ENCODE assay signal across 22 mouse cellular contexts in genomic region chr13:71068757-71069201, GRCm38 (mm10).
DNase-seq lines count a peak whose midpoint lies in the region; ATAC-seq and TF ChIP-seq lines count a peak whose summit lies in the region.
"Had no signal": no experiment of that assay in that cellular context is flagged by ENCODE, and none has a peak within 500 bp of the region (broad histone marks: within the 10 kb centered on the region; RNA-seq: fewer than 3 reads in every experiment).

No protein-coding gene starts in this region.

- TF ChIP-seq CTCF in brain, embryonic 14.5 days (IDR thresholded peaks at IDR 0.05; ENCODE audit: borderline replicate concordance, extremely low read depth, insufficient read depth, insufficient read length): no peak

- H3K4me1 ChIP-seq in embryonic facial prominence, embryonic 12.5 days: peaks cover 20% of the 10 kb centered on the region
- H3K4me1 ChIP-seq in hindbrain, embryonic 15.5 days (replicated peaks): peaks cover 10% of the 10 kb centered on the region
- peaks cover 27% of the 10 kb centered on the region for H3K4me1 ChIP-seq in midbrain, embryonic 14.5 days (ENCODE audit: control insufficient read depth, insufficient read depth, low read length)
- H3K4me1 ChIP-seq: limb, embryonic 15.5 days had no signal

- WGBS in embryonic facial prominence, embryonic 12.5 days: 24% methylated on average over 11 of the region's 11 CpGs
- 37% methylated on average over 11 of the region's 11 CpGs for WGBS in hindbrain, embryonic 15.5 days
- 24% methylated on average over 11 of the region's 11 CpGs for WGBS in midbrain, embryonic 14.5 days

- peak; percentile 65 for DNase-seq in brain, embryonic 14.5 days (ENCODE audit: low read depth)
- peak; percentile 50 for DNase-seq in midbrain, embryonic 14.5 days
- no peak for DNase-seq in heart, postnatal 14 days
- DNase-seq in urinary bladder, postnatal 14 days (ENCODE audit: low spot score): no peak
- DNase-seq in heart, adult 11 months: no peak
- no peak for DNase-seq in left cerebral cortex, postnatal 14 days (ENCODE audit: low spot score in 2 of 2)
- DNase-seq: cerebellum, adult 9-10 months; gastrocnemius, postnatal 36 days; heart, postnatal 36 days; kidney, postnatal 10 days; liver, postnatal 0 days; lung, postnatal 14 days; right cerebral cortex, postnatal 25 days; thymus, postnatal 4 days had no signal

- H3K9ac ChIP-seq in embryonic facial prominence, embryonic 12.5 days: no peak overlapping the region
- H3K9ac ChIP-seq in hindbrain, embryonic 15.5 days: no peak overlapping the region
- peak overlapping the region; percentile 20; the same call in 1 of the 2 replicates for H3K9ac ChIP-seq in midbrain, embryonic 14.5 days (replicated peaks; ENCODE audit: low read length)
- H3K9ac ChIP-seq: limb, embryonic 15.5 days; liver, postnatal 0 days had no signal

- peak; percentile 85 for ATAC-seq in embryonic facial prominence, embryonic 12.5 days (ENCODE audit: insufficient number of reproducible peaks, insufficient read depth, low FRiP score, low TSS enrichment)
- no peak for ATAC-seq in hindbrain, embryonic 15.5 days (ENCODE audit: low FRiP score, low read depth)
- ATAC-seq in midbrain, embryonic 14.5 days (ENCODE audit: low FRiP score, low TSS enrichment): no peak; the same call in 1 of the 2 replicates
- ATAC-seq: intestine, embryonic 16.5 days; liver, postnatal 0 days had no signal

- intact Hi-C loops in heart, postnatal 14 days (cut with DNase I): no loop called here
- intact Hi-C loops in left cerebral cortex, postnatal 14 days (cut with DNase I): no loop called here

- H3K4me3 ChIP-seq in embryonic facial prominence, embryonic 12.5 days: no peak overlapping the region
- H3K4me3 ChIP-seq in hindbrain, embryonic 15.5 days: no peak overlapping the region
- H3K4me3 ChIP-seq in midbrain, embryonic 14.5 days (replicated peaks; ENCODE audit: low read depth, low read length): no peak overlapping the region
- H3K4me3 ChIP-seq: layer of hippocampus, adult 2 months; left cerebral cortex, adult 2 months; limb, embryonic 15.5 days had no signal

- TF ChIP-seq POLR2A in brain, embryonic 14.5 days (IDR thresholded peaks at IDR 0.05; ENCODE audit: borderline replicate concordance, extremely low read depth, insufficient read depth, insufficient read length, poor library complexity, severe bottlenecking): no peak

- H3K36me3 ChIP-seq in embryonic facial prominence, embryonic 12.5 days: no peaks in the 10 kb centered on the region
- H3K36me3 ChIP-seq in hindbrain, embryonic 15.5 days: no peaks in the 10 kb centered on the region
- H3K36me3 ChIP-seq in midbrain, embryonic 14.5 days (ENCODE audit: control insufficient read depth, insufficient read depth, low read length): no peaks in the 10 kb centered on the region
- H3K36me3 ChIP-seq: G1E; limb, embryonic 15.5 days had no signal

- peak overlapping the region; percentile 17; the same call in 1 of the 2 replicates for H3K27ac ChIP-seq in embryonic facial prominence, embryonic 12.5 days
- no peak overlapping the region for H3K27ac ChIP-seq in hindbrain, embryonic 15.5 days (replicated peaks)
- H3K27ac ChIP-seq in midbrain, embryonic 14.5 days (replicated peaks; ENCODE audit: low read depth, low read length): peak overlapping the region; percentile 55; the same call in 1 of the 2 replicates
- H3K27ac ChIP-seq: layer of hippocampus, adult 2 months; left cerebral cortex, adult 2 months; limb, embryonic 15.5 days had no signal

- H3K27me3 ChIP-seq in embryonic facial prominence, embryonic 12.5 days: no peaks in the 10 kb centered on the region
- H3K27me3 ChIP-seq in hindbrain, embryonic 15.5 days: no peaks in the 10 kb centered on the region
- no peaks in the 10 kb centered on the region for H3K27me3 ChIP-seq in midbrain, embryonic 14.5 days (ENCODE audit: control insufficient read depth, insufficient read depth, low read length)
- H3K27me3 ChIP-seq: limb, embryonic 15.5 days had no signal

- H3K9me3 ChIP-seq in embryonic facial prominence, embryonic 12.5 days: no peaks in the 10 kb centered on the region
- H3K9me3 ChIP-seq in hindbrain, embryonic 15.5 days: no peaks in the 10 kb centered on the region
- H3K9me3 ChIP-seq in midbrain, embryonic 14.5 days (ENCODE audit: control insufficient read depth, low read length): no peaks in the 10 kb centered on the region
- H3K9me3 ChIP-seq: limb, embryonic 15.5 days had no signal

- H3K4me2 ChIP-seq in embryonic facial prominence, embryonic 12.5 days (replicated peaks): peak overlapping the region; percentile 18; the same call in 1 of the 2 replicates
- H3K4me2 ChIP-seq in hindbrain, embryonic 15.5 days: peak overlapping the region; percentile 37
- H3K4me2 ChIP-seq in midbrain, embryonic 14.5 days (ENCODE audit: low read length): peak overlapping the region; percentile 39
- H3K4me2 ChIP-seq: heart, embryonic 11.5 days; limb, embryonic 15.5 days had no signal

Comparison
In these comparisons a context has a peak if more than half of its experiments do, and no peak if none do; other contexts are left out.
1. DNase-seq: peak in brain, embryonic 14.5 days (single experiment) and midbrain, embryonic 14.5 days (single experiment); none in heart, postnatal 14 days (0 of 2), urinary bladder, postnatal 14 days (single experiment), heart, adult 11 months (single experiment) and left cerebral cortex, postnatal 14 days (0 of 2).
2. Peak in every context shown above with its lines, with median percentiles within 50 percentile points of each other: H3K4me2 ChIP-seq.